Mouse (Mus musculus): ENCODE results near the gene Cep128. TPM values are rescaled to one million over a fixed set of nuclear protein-coding genes. Genes with fewer than 3 reads are reported as not detected.
A peak's percentile ranks its signal among the peaks of the same experiment; 100 is the strongest.
"Not testable (repeated sequence)": the region's sequence is repeated elsewhere in the genome, so short reads cannot be mapped to it uniquely, and the experiment has no call there.

Gene Cep128
- total RNA-seq (2017): 18.7 and 19.3 TPM in 2 replicates

- ATAC-seq (ENCODE audit: extremely low read depth, insufficient number of reproducible peaks, low FRiP score, poor library complexity, severe bottlenecking): peak; percentile 100
These were observed at the start of gene Cep128, which contains the start of gene Tshr for GRCm38 (mm10) chr12:91384281-91385017. Gene Cep128 (minus strand): TSS chr12:91384409. Gene Tshr (plus strand): TSS chr12:91384563.

GRCm38 (mm10) chr12:91427129-91427528 lies 42.9 kb upstream of the Cep128 start:
- no peak for ATAC-seq (ENCODE audit: extremely low read depth, insufficient number of reproducible peaks, low FRiP score, poor library complexity, severe bottlenecking)

- ATAC-seq (ENCODE audit: extremely low read depth, insufficient number of reproducible peaks, low FRiP score, poor library complexity, severe bottlenecking): no peak
These were observed 42.3 kb upstream of the Cep128 start for GRCm38 (mm10) chr12:91426499-91426898.

DNA sequence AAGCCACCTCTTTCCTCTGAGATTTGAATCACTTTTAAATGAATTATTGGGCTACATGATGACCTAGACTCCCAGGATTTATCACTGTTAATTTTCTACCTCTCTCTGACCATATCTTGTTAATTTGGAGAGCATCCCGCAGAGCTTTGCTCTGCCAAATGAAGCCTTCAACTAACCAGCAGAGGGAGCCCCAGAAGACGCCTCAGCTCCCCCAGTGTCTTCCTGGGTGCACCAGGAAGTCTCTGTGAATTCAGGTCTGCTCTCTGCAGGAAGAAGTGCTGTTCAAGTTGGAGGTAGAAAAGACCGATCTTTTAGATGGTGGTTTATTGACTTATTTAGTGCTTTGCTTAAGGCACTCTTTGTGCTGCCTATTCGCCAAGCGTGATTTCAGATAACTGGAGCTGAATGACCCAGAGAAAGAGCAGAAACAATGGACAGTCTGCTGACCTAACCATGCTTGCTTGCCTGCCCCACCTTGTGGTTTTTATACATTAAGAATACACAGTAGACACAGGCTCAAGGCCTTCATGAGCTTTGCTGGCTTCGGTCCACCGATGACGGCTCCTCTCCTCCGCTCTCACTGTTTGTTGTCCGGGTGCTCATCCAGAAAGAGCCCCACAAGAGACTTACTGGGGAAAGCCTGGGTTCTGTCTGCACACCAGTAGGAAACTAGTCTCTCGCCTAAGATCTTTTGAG lies 39.1 kb upstream of the Cep128 start:
- ATAC-seq (ENCODE audit: extremely low read depth, insufficient number of reproducible peaks, low FRiP score, poor library complexity, severe bottlenecking): 0 out of 2 replicates have a peak, but pooled peaks have one; percentile 36

DNA sequence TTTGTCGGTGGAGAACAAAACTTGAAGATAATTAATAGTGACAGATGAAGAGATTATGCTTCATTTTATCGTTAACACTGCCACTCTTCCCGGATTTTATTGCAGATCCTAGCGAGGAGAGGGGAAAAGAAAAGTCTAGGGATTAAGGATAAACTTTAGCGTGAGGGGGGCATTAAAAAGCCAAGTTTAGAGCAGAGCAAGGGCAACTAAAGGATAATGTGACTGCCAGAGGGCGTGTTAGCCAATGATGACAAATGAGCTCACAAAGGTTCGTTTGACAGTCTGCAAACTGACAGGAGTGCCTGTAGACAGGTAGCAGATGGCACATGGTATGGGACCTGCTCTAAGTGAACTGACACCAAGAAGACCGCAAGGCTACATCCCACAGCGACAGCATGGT lies 37.1 kb upstream of the Cep128 start:
- ATAC-seq (ENCODE audit: extremely low read depth, insufficient number of reproducible peaks, low FRiP score, poor library complexity, severe bottlenecking): no peak

GRCm38 (mm10) chr12:91418791-91419190 lies 34.6 kb upstream of the Cep128 start:
- peak; percentile 82 for ATAC-seq (ENCODE audit: extremely low read depth, insufficient number of reproducible peaks, low FRiP score, poor library complexity, severe bottlenecking)

GRCm38 (mm10) chr12:91416828-91417227 lies 32.6 kb upstream of the Cep128 start:
- no peak for ATAC-seq (ENCODE audit: extremely low read depth, insufficient number of reproducible peaks, low FRiP score, poor library complexity, severe bottlenecking)

DNA sequence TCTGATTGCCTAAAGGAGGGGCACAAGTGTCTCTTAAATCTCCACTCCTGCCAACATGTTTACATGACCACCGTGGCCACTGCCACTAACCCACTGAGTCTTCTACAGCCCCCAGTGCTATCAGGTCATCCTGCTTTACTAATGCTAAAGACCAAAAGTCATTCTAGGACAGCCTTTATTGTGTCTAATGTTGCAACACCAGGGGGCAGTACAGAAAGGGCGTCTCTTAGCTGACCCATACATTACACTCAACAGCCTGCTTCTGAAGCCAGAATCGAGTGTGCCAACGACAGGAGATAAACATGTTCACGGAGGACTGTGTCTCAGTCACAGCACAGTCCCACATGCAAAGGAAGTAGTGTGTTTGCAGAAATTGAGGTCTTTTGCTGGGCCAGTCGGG lies 30.9 kb upstream of the Cep128 start:
- ATAC-seq (ENCODE audit: extremely low read depth, insufficient number of reproducible peaks, low FRiP score, poor library complexity, severe bottlenecking): no peak

DNA sequence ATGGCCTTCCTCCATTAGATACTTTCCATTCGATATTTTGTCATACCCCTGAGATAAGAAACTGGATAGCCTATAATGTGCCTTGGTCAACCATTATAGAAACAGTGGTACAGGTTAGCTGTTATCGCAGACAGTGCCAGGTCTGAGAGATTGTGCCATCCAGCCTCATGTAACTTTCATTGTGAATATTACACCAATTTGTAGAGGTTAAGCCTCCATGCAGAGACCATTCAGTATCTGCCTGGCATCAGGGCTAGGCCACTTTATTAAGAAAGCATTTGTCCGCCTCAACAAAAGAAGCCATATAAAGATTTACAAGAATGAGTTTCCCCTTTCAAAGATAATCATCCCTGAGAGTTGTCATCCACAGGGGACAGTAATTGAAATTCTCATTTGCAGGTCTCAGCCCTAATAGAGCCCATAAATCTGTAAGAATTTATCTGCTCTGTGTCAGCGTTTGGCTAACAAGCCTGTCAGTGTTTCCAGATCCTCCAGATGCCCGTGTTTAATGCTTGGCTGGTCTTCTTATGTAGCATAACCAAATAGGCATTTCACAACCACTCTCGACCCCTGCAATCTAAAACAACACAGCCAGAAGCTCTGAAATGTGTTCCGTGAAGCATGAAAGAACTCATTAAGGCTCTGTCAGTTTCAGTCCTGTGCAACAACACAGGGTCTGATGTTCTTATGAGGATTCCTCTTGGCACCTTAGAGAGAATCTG lies 28.4 kb upstream of the Cep128 start:
- no peak for ATAC-seq (ENCODE audit: extremely low read depth, insufficient number of reproducible peaks, low FRiP score, poor library complexity, severe bottlenecking)

GRCm38 (mm10) chr12:91410306-91410705 lies 26.1 kb upstream of the Cep128 start:
- ATAC-seq (ENCODE audit: extremely low read depth, insufficient number of reproducible peaks, low FRiP score, poor library complexity, severe bottlenecking): no peak

DNA sequence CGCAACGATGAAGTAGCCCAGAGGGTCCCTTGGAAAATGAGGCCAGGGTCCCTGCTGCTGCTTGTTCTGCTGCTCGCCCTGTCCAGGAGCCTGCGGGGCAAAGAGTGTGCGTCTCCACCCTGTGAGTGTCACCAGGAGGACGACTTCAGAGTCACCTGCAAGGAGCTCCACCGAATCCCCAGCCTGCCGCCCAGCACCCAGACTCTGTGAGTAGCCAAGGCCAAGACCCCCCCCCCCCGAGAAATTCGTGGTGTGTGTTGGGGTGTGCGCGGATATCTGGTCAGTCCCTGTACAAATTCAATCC lies 16.8 kb upstream of the Cep128 start:
- ATAC-seq (ENCODE audit: extremely low read depth, insufficient number of reproducible peaks, low FRiP score, poor library complexity, severe bottlenecking): no peak

- peak; percentile 93 for ATAC-seq (ENCODE audit: extremely low read depth, insufficient number of reproducible peaks, low FRiP score, poor library complexity, severe bottlenecking)
These were observed 16.2 kb upstream of the Cep128 start for GRCm38 (mm10) chr12:91400232-91401048.

DNA sequence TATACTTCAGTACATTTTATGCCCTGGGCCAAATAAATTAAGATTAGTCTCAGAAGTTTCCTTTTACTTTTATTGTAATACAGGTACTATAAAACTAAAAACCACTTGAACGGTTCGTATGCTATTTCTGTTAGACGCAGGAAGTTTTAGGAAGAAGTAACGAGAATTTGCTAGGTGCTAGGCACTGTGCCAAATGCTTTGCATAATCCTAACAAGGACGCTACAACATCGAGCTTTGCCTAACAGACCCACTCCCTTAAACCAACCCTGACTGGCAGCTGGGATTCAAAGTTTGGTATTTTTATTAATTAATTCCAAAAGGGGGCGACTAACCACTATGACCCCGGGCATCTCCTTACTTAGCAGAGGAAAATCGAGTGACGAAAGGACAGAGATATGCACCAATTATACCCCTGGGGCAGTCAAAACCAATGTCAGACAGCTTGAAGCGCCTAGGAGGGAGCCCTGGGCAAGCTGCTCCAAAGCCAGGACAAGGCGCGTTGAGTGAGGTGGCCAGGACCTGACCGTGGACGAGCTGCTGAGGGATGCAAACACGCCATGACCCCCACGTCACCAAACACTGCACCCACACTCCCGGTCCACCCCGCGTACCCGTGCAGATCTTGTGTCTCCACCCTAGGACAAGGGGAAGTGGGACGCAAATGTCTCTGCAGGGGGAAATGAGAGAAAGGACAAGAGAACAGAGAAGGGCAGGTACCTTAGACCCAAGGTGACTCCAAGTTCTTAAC lies 519 bp downstream of the Cep128 start:
- ATAC-seq (ENCODE audit: extremely low read depth, insufficient number of reproducible peaks, low FRiP score, poor library complexity, severe bottlenecking): no peak

GRCm38 (mm10) chr12:91369173-91369572 lies 15.0 kb downstream of the Cep128 start:
- ATAC-seq (ENCODE audit: extremely low read depth, insufficient number of reproducible peaks, low FRiP score, poor library complexity, severe bottlenecking): no peak

- no peak for ATAC-seq (ENCODE audit: extremely low read depth, insufficient number of reproducible peaks, low FRiP score, poor library complexity, severe bottlenecking)
These were observed 30.4 kb downstream of the Cep128 start for GRCm38 (mm10) chr12:91353783-91354182.

GRCm38 (mm10) chr12:91338656-91339055 lies 45.6 kb downstream of the Cep128 start:
- ATAC-seq (ENCODE audit: extremely low read depth, insufficient number of reproducible peaks, low FRiP score, poor library complexity, severe bottlenecking): not testable (repeated sequence)

DNA sequence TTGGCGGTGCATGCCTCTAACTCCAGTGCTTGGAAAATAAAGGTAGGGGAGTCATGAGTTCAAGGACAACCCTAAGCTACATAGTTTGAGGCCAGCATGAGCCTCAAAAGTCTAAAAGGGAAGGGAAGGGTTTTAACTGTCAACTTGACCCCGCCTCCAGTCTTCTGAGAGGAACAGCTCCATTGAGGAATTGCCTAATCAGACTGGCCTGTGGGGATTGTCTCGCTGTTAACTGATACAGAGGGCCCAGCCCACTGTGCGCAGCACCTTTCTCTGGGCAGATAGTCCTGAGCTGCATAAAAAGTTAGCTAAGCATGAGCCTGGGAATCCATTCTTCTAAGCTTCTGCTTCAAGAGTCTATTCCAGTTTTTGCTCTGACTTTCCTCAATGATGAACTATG lies 56.7 kb downstream of the Cep128 start:
- no peak for ATAC-seq (ENCODE audit: extremely low read depth, insufficient number of reproducible peaks, low FRiP score, poor library complexity, severe bottlenecking)

DNA sequence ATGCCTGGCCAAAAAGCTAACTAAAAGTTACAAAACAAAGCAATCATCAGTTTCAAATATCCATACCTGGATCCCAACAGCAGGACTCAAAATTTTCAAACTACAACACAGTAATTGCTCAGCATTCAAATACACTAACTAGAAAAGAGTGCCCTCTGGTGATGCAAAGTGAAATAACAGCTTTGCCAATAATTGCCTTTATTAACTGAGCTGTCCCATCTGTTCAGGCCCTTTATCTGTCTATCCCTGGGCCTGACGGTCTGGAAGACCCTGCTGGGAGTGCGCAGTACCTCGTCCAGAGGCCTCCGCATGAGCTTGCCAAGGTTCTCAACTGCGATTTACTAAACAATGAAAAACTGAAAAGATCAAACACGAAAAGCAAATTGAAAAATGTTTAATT lies 58.1 kb downstream of the Cep128 start:
- ATAC-seq (ENCODE audit: extremely low read depth, insufficient number of reproducible peaks, low FRiP score, poor library complexity, severe bottlenecking): 0 out of 2 replicates have a peak, but pooled peaks have one; percentile 36

Data from neutrophil, adult 5-6 weeks (primary cell).